Mouse (Mus musculus): Measurements from ENCODE around the gene Nxt1. TPM values are rescaled to one million over a fixed set of nuclear protein-coding genes. Genes with fewer than 3 reads are reported as not detected.

Nxt1 gene
- total and polyA plus RNA-seq, 3 experiments, result 68.2 to 125 (median 80.6) TPM

DNA sequence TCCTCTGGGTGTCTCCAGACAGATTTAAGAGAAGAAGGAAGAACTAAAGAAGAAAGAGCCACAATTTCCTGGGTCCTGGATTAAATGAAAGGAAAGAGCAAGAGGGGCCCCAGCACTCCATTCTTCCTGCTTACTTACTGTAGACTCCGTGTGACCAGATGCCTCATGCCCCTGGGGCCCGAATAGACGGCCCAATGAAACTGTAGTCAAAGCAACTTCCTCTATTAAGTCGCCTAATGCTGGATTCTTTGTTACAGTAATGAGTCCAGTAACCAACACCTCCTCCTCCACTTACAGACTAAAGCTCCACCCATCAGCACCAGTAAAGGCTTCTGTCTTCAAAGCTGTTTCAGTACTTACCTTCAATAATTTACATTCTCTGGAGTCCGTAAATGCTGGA, 26.2 kb downstream of the Nxt1 start:
- Histone ChIP-seq H3K36me3 (replicated peaks in 1 of 2; ENCODE audit: control insufficient read depth in 1 of 2, insufficient read depth in 1 of 2, low read length in 1 of 2) (peaks cover 0 to 8% of the 10 kb centered on the region in 2 experiments), H3K9ac (ENCODE audit: insufficient read depth, low read depth) (no peak overlapping the region; the same call in 1 of the 2 replicates), H3K9me3 (replicated peaks; ENCODE audit: low read length) (no peaks in the 10 kb centered on the region), H3K4me1 (ENCODE audit: control insufficient read depth in 1 of 2, insufficient read depth in 2 of 2) (peaks cover 3 to 13% of the 10 kb centered on the region in 2 experiments; a peak in 2 of 4 replicates), H3K4me2 (ENCODE audit: insufficient read depth, low read depth, poor library complexity, severe bottlenecking) (peak overlapping the region; percentile 61), H3K4me3 (replicated peaks in 1 of 3; ENCODE audit: low read depth in 2 of 3, low read length in 2 of 3, poor library complexity in 1 of 3) (no peak overlapping the region), H3K79me2 (replicated peaks; ENCODE audit: control insufficient read depth, extremely low read depth, insufficient read depth, poor library complexity, severe bottlenecking) (no peaks in the 10 kb centered on the region), H3K27me3 (replicated peaks) (no peaks in the 10 kb centered on the region), H3K27ac (ENCODE audit: insufficient read depth, low read depth) (no peak overlapping the region)
- in situ Hi-C loops (cut with MboI; ENCODE audit: low pct_ligation_motif_present, low pct_unique_long_range_greater_than_20kb, low sequenced_read_pairs) (no loop called here), dilution Hi-C loops (cut with MboI; ENCODE audit: extremely low pct_ligation_motif_present, extremely low pct_unique_long_range_greater_than_20kb, low sequenced_read_pairs) (no loop called here)
- TF ChIP-seq MAX (IDR thresholded peaks at IDR 0.05; ENCODE audit: low read length) (peak; percentile 40; the same call in 1 of the 2 replicates), ELF1 (IDR thresholded peaks at IDR 0.05; ENCODE audit: low read depth, low read length) (peak; percentile 49), TCF12 (IDR thresholded peaks at IDR 0.05; ENCODE audit: low read depth, low read length) (peak; percentile 36; the same call in 1 of the 2 replicates), POLR2A (IDR thresholded peaks at IDR 0.05; ENCODE audit: low read depth, low read length) (0 out of 2 replicates have a peak, but pooled peaks have one; percentile 28), NELFE (IDR thresholded peaks at IDR 0.05; ENCODE audit: low read depth, low read length) (no peak)
- peak; percentile 68 for DNase-seq (ENCODE audit: extremely low read depth)

GRCm38 (mm10) chr2:148706409-148707201, 34.2 kb downstream of the Nxt1 start:
- peak; percentile 53 for DNase-seq (ENCODE audit: extremely low read depth)
- H3K4me1 ChIP-seq (ENCODE audit: control insufficient read depth in 1 of 2, insufficient read depth in 2 of 2), result peaks cover 3% of the 10 kb centered on the region in 2 experiments; a peak in 1 of 4 replicates
- H3K36me3 ChIP-seq (replicated peaks in 1 of 2; ENCODE audit: control insufficient read depth in 1 of 2, insufficient read depth in 1 of 2, low read length in 1 of 2), result no peaks in the 10 kb centered on the region
- no peaks in the 10 kb centered on the region for H3K27me3 ChIP-seq (replicated peaks)
- no peaks in the 10 kb centered on the region for H3K9me3 ChIP-seq (replicated peaks; ENCODE audit: low read length)
- no peak overlapping the region for H3K27ac ChIP-seq (ENCODE audit: insufficient read depth, low read depth)
- no peak overlapping the region for H3K9ac ChIP-seq (ENCODE audit: insufficient read depth, low read depth)
- TF ChIP-seq KAT2A (IDR thresholded peaks at IDR 0.05; ENCODE audit: insufficient replicate concordance, low read length), result no peak
- no peak for TF ChIP-seq EP300 (IDR thresholded peaks at IDR 0.05; ENCODE audit: low read length)
- no peak for TF ChIP-seq PAX5 (IDR thresholded peaks at IDR 0.05; ENCODE audit: low read length)
- TF ChIP-seq ETS1 (conservative IDR thresholded peaks at IDR 0.05; ENCODE audit: low read depth, low read length), result no peak
- TF ChIP-seq USF1 (IDR thresholded peaks at IDR 0.05; ENCODE audit: low read depth, low read length), result no peak
- peak; percentile 64 for TF ChIP-seq RAD21 (IDR thresholded peaks at IDR 0.05; ENCODE audit: low read depth, low read length)
- TF ChIP-seq E2F4 (IDR thresholded peaks at IDR 0.05; ENCODE audit: insufficient replicate concordance, low read depth, low read length), result no peak
- TF ChIP-seq IRF4 (IDR thresholded peaks at IDR 0.05; ENCODE audit: low read depth, low read length), result no peak
- TF ChIP-seq CHD2 (IDR thresholded peaks at IDR 0.05; ENCODE audit: low read length), result no peak
- peak; percentile 53 to 76; a peak in 3 of 4 replicates for TF ChIP-seq CTCF (conservative IDR thresholded peaks at IDR 0.05 in 1 of 2, IDR thresholded peaks at IDR 0.05 in 1 of 2; ENCODE audit: low read depth in 2 of 2, low read length in 2 of 2)
- TF ChIP-seq ZNF384 (IDR thresholded peaks at IDR 0.05; ENCODE audit: low read depth, low read length), result no peak
- peak; percentile 61 for TF ChIP-seq SMC3 (IDR thresholded peaks at IDR 0.05; ENCODE audit: low read depth, low read length)
- TF ChIP-seq NELFE (IDR thresholded peaks at IDR 0.05; ENCODE audit: low read depth, low read length), result no peak
- TF ChIP-seq TCF12 (IDR thresholded peaks at IDR 0.05; ENCODE audit: low read depth, low read length), result no peak
- TF ChIP-seq MAZ (IDR thresholded peaks at IDR 0.05; ENCODE audit: low read depth, low read length), result no peak
- no peak for TF ChIP-seq USF2 (conservative IDR thresholded peaks at IDR 0.05; ENCODE audit: low read depth, low read length)
- no peak for TF ChIP-seq MAX (IDR thresholded peaks at IDR 0.05; ENCODE audit: low read length)
- no peak for TF ChIP-seq UBTF (IDR thresholded peaks at IDR 0.05; ENCODE audit: low read depth, low read length)
- H3K4me2 ChIP-seq (ENCODE audit: insufficient read depth, low read depth, poor library complexity, severe bottlenecking), result no peak overlapping the region
- H3K4me3 ChIP-seq (replicated peaks in 1 of 3; ENCODE audit: low read depth in 2 of 3, low read length in 2 of 3, poor library complexity in 1 of 3), result no peak overlapping the region
- dilution Hi-C loops (cut with MboI; ENCODE audit: extremely low pct_ligation_motif_present, extremely low pct_unique_long_range_greater_than_20kb, low sequenced_read_pairs) (no loop called here), in situ Hi-C loops (cut with MboI; ENCODE audit: low pct_ligation_motif_present, low pct_unique_long_range_greater_than_20kb, low sequenced_read_pairs) (no loop called here)
- H3K79me2 ChIP-seq (replicated peaks; ENCODE audit: control insufficient read depth, extremely low read depth, insufficient read depth, poor library complexity, severe bottlenecking), result no peaks in the 10 kb centered on the region

Measured in CH12.LX (cell line).